Mouse (Mus musculus) CD4-positive, CD25-positive, alpha-beta regulatory T cell, adult 2 months (primary cell): ENCODE data around the gene Tcfl5.

ENCODE experiments used
- DNase-seq: peaks from one replicate; pipeline ENCODE4 v3.0.0-alpha.2; 2012; ENCODE audit warnings: low read depth, low spot score

The Tcfl5 gene

DNA sequence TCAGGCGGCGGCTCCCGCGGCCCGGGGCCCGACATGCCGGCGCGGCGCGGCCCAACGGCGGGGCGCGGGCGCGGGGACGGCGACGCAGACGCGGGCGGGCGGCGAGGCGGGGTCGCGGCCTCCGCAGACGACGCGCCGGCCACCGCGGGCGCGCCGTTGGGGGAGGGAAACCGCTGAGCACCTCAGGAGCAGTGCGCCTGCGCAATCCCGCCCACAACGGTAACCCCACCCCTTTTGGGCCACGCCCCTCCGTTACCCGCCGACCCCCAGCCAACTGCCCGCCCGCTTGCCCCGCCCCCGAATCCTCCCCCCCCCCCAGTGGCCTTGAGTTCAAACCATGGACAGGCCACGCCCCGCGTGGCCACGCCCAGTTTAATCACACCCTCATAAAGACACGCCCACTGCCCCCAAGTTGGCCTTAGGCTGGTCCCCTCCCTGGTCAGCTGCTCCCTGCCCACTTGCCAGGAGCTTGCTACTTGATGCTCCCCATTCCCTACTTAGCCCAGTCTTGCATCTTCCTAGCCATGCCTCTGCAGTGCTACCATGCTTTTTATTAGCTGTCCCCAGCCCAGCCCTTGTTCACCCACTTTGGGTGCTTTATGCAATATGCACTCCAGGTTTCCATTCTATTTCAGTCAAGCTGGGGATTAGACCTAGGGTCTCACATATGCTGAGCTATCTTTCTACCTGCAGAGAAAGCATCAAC is at the start of gene Tcfl5:
Gene Tcfl5 (minus strand): TSS at position 154 of the 706 bp plus-strand sequence.
- no peak for DNase-seq

DNA sequence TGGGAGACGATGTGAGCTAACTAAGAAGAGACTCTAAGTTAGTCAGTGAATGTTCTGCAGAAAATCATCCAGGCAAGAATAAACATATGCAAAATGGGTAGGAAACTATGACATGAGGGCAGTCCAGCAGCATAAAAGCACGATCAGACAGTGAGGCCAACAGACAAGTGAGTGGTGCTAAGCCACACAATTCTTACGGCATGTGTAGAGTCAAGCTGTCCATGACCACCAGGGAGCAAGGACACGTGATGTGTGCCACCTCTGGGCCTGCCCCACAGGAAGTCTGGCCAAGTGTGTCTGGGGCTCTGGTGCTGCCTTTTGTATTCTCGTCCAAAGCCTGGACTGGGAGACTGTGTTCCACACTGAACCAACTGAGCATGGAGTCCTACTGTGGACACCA is 47.3 kb upstream of the Tcfl5 start:
- no peak for DNase-seq

DNA sequence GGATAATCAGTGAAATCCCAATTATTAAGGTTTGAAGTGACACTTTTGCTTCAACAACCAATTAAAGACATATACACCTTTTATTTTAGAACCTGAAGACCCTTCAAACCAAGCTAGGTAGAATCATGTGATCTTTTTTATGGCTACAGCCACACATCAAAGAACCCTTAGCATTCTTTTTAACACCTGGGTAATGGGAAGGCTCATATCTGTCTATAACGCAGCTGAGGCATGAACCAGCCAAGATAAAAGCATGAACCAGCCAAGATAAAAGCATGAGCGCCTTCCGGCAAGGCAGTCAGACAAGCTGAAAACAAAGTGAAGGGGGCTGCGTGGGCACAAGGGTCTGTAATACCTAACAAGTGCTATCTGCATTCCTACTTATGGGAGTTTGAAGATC is 41.5 kb upstream of the Tcfl5 start:
- DNase-seq, result no peak

DNA sequence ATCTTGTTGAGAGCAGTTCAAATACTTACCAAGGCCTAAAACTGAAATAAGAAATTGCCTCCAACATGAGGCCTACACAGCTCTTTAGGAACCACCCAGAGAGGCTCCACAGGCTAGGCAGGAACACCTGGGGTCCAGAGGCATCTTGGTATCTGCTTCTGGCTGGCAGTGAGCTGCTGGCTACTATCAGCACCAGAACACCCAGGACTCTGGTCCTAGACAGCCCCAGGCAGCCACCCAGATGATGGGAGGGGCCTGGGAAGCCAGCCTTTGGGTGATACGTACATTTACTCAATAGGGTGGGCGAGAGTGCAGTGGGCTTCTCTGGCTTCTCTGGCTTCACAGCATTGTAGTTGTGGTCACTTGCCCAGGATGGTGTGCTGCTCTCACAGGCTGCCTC is 41.0 kb upstream of the Tcfl5 start:
- DNase-seq, result no peak

DNA sequence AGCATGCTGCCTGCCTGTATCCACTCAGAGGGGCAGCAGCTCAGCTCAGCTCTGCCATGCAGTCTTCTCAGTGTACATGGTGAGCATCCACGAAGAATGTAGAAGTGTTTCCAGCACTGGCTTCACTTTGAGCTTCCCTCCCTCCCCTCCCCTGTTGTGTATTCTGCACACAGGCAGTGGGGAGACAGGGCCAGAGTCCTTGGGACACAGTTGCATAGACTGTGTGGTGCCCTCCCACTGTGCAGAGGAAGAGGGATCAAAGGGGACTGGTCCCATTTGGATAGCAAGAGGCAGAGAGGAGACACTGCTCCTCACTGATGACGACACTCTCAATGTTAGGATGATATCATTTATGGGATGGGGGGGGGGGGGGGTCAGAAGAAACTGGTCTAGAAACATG is 38.7 kb upstream of the Tcfl5 start:
- no peak for DNase-seq

DNA sequence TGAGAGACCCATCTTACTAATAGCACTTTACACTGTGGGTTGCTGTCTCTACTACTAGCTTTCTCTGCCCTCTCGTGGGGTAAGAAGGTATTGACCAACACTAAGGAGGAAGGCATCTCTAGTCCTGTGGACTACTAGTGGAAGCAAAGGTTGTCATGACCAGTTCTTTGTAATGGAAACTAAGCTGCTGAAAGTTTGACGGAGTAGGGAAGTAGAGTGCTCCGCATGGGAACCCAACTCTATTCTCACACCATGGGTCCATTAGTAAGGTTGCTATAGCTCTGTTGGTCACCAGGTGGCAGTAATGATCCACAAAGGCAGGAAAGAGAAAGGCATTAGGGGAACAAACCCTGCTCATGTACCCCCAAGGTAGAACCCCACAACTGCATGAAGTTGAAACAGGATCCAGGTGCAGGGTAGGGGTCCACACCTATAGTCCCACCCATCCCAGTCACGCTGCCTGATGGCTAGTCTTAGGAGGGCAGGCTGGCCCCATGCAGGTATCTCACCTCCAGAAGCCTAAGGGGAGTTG is 36.2 kb upstream of the Tcfl5 start:
- peak; percentile 83 for DNase-seq

DNA sequence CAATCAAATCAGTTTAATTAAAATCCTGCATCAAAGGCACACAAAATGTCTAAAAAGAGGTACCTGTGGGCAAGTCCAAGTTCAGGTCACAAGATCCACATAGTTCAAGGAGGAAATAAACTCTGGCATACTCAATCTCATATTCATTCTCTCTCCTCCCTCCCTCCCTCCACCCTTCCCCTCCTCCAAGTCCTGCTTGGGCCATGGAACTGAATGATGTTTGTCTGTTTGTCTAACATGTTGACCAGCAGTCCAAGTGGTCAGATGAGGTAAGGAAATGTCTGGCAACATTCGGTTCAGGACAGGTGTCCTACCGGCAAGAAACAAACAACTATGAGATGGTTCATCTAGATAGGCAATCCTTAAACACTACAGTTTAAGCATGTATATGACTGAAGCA is 34.2 kb upstream of the Tcfl5 start:
- DNase-seq, result no peak

DNA sequence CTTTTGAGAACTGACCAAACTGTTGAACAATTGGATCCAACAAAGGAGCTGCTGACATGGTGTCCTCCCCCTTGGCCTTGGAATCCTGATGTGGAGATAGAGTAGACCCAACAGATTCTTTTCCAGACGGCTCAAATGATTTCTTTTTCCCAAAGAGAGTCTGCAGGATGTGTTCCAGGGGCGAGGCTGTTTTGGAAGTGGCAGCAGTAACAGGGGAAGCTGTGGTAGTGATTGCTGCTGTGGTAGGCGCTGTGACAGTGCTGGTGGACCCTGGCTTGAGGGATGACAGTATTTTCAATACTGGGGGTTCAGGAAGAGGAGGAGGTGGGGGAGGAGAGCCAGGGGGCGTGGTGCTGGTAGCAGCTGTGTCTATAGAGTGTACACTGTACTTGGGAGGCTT is 19.5 kb upstream of the Tcfl5 start:
- DNase-seq, result no peak

DNA sequence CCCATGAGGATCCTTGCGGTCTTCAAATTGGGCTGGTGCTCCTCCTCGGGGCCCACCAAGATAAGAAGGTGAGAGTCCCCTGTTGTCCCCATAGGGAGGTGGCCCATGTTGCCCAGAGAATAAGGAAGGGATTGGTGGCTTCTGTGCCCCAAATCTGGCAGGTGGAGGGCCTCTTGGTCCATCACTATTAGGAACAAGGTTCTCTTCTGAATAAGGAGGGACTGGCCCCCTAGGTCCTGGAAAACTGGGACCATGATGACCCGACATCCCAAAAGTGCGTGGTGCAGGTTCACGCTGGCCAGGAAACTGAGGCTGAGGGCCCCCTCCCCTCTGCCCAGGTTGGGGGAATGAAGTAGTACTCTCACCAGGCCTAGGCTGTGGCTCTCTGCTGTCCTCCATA is 18.0 kb upstream of the Tcfl5 start:
- no peak for DNase-seq

DNA sequence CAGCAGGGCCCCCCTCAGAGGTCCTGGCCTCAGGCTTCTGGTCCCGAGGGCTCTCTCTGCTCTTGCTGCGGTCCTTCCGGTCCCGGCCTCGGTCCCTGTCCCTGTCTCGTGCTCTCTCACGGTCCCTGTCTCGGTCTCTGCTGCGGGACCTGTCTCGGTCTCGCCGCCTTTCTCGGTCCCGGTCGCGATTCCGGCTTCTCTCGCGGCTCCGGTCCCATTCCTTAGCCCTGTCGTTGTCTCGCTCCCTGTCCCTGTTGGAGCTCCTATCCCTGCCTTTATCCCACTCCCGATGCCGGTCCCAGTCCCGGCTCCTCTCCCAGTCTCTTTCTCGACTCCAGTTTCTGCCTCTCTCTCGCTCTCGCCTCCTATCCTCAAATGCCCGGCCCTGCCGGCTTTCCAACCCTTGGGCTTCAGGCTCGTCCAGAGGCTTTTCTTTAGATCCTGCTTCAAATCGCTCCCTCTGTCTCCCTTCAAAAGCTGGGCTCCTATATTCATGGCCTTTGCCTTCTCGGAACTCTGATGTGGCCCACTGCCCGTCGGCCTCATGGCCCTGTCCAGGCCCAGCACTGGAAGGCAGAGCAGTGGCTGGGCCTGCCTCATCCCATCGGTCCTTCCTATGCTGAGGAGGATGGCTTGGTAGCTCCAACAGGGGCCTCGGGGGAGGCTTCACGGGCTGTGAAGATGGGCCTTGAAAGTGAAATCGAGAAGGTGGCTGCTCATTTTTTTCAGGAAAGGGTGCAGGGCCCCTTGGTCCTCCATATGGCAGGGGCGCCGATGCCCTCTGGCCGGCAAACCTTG is 17.0 kb upstream of the Tcfl5 start:
- DNase-seq, result no peak

DNA sequence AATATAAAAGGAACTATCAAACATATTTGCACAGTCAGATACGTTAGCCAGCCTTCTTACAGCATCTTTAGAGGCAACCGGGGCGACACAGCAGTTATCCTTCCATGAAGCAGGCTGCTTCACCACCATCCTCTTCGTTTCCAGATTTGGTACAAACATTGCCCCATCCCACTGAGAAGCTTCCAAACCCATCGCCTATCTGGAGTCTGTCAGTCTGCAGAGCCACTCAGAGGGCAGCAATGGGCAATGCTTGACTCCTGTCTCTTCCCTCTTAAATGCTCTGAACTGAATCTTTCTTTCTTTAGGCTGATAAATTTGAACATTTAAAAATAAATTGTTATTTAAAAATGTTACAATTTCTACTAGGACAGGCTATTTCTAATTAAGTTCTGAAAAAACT is 15.9 kb upstream of the Tcfl5 start:
- no peak for DNase-seq

DNA sequence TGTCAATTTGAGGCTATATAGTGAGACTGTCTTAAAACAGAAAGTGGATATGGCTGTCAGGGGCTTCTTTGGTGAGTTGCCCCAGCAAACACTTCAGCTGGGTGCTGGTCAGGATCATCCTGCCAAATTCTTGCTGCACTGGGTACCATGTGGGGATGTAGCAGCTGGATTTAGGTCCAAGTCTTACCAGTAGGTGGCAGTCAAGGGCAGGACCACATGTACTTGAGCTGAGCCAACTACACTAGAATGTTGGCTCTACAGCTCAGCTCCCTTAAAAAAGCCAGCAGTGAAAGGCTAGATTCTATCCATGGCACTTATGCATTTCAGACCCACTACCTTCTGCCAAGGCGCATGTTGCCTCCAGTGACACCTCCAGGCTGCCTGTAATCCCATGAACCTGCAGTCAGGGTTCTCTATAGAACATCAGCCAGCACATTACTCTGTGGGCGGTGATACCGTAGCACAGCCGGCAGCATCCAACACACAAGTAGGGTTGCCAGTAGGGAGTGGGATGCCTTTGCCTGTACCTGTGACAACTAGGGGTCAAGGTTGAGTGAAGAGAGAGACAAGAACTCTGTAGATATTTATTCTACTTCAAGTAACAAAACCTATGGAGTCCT is 15.0 kb upstream of the Tcfl5 start:
- peak; percentile 89 for DNase-seq

DNA sequence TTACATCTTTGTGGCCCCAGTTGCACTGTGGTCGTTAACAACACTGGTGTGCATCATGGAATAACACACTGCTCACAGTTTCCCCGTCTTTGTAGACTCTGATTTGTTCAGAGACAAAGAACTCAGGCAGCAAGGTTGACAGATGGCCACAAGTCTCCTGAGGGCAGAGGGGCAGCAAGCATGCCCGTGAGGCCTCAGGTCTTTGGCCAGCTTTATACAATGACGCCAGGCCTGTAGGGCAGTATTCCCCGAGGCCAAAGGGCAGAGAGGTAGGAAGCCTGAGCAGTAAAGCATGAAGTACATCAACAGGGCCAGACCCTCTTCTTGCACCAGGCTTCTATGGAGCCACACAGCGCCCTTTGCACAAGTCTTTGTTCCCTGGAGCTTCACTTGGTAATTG is 12.6 kb upstream of the Tcfl5 start:
- no peak for DNase-seq

DNA sequence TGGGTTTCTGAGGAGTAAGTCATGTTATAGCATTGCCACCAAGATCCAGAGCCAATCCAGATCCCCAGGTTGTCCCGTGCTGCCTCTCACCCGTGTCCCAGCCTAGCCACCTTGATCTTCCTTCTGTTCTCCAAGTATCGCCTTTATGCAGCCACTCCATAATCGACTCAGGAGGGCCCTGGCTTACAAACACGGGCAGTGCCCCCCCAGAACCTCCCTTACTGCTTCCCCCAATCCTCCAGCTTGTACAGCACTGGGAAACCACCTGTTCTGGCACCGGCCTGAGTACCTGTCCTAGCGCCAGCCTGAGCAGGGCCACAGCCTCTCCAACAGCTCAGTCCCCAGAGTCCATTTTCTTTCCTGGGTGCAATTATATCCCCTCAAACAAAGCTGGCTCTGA is 12.2 kb upstream of the Tcfl5 start:
- DNase-seq, result no peak

DNA sequence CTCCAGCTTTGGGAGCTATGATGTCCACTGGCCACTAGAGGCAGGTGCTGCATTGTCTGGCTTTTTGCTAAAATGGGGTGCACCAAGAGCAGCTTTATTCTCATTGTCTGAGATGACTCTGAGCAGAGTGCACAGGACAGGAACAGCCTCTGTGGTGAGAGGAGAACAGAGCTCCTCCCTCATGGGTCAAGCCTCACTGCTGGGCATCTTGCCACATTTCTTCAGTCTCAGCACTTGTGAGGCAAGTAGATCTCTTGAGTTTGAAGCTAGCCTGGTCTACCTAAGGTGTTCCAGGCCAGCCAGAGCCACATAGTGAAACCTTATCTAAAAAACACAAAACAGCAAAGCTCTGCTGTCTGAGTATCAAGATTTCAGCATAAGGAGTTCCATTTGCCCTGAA is 4.3 kb upstream of the Tcfl5 start:
- no peak for DNase-seq

DNA sequence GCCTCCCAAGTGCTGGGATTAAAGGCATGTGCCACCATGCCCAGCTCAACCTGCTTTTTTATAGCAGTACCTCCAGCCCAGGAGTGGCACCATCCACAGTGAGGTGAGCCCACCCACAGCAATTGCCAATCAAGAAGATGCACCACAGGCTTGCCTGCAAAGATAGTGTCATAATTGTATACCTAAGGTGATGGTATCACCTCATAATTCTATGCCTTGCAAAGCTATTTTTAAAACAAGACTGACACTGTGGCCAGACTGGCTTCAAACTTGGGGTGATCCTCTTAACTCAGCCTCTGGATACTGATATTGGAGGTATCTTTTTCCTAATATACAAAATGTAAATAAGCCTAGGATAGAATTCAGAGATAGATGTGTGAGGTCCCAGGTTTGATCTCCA is 1.1 kb upstream of the Tcfl5 start:
- DNase-seq, result no peak

DNA sequence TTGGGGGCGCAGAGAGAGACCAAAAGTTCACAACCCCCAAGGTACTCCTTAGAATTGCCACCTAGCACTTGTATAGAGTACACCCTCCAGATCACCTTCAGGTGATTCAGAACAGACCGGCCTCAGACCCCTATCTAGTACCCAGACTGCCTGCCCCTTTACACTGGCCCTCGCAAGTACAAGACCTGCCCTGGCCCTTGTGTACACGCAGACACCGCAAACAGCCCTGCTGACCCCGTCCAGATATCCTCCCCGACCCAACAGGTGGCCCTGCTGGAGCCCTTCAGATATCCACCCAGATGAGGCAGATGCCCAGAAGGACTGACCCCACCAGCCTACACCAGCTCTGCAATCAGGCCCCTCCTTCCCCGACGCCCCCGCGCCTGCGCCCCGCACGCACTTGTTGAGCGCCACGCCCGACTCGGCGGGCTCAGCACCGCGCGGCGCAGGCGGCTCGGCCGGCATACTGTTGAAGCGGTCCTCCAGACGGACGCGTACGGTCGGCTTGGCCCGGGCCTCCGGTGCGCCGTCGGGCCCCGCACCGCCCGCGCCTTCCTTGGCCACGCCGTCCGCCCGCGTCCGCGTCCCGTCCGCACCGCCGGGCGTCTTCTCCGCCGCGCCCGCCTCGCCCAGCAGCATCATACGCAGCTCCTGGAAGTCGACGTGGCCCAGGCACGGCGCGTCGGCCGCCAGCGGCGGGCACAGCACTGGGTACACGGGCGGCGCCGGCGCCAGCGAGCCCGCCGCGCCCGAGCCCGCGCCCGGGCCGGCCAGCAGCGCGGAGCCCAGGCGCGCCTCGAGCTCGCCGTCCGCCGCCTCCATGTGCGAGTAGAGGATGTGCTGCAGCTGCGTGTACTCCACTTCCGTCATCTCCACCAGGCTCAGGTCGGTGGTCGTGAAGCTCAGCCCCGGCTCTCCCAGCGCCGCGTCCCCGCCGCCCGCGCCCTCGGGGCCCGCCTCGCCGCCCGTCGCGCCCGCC is 643 bp downstream of the Tcfl5 start:
- DNase-seq, result no peak

DNA sequence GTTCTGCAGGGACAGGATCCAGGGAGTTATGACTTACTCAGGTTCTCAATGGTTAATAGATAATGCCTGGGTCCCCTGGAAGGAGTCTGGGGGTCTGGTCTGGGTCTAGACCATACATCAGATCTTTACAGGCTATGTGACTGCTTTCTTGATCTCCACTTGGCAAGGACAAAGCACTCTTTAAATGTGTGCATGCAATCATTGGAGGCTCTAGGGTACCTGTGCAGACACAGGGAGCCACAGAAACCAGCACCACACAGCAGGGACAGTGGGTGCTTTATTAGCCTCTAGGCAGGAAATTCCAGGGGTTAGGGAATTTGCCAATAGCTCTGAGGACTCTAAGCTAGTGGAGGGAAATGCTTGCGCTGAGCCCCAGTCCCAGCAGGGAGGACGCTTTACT is 30.6 kb downstream of the Tcfl5 start:
- DNase-seq, result no peak

DNA sequence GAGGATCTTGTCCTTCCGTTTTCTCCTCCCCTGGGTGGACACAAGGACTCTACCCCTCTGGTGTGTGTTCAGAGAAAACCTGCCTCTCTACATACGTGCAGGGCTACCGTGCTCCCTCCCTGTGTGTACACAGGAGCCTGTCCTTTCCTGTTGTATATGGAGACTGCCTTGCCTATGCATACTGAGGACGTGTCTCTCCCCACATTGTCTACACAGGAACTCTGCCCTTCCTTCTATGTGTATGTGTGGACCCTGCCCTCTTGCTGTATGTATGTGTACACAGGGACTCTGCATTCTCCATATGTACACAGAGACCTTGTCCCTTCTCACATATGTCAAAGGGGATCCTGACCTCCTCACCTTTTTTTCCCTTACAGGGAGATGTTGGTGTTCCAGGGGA is 32.2 kb downstream of the Tcfl5 start:
- no peak for DNase-seq

DNA sequence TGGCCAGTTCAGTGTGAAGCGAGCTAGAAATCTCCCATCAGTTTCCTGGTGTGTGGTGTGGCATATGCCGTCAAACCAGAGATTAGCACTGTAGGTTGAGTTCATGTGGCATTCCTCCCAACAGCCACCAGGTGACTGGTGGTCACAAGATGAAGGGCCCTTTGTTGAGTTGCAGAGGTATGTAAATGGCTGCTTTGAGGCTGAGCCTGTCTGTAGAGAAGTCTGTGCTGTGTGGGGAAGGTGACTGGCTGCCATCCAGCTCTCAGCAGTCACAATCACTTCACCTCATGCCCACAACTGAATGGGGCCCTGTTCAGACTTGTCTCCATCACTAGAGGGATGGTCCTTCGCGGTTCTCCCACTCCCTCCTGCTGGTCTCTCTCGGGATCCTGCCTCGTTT is 37.7 kb downstream of the Tcfl5 start:
- DNase-seq, result no peak

DNA sequence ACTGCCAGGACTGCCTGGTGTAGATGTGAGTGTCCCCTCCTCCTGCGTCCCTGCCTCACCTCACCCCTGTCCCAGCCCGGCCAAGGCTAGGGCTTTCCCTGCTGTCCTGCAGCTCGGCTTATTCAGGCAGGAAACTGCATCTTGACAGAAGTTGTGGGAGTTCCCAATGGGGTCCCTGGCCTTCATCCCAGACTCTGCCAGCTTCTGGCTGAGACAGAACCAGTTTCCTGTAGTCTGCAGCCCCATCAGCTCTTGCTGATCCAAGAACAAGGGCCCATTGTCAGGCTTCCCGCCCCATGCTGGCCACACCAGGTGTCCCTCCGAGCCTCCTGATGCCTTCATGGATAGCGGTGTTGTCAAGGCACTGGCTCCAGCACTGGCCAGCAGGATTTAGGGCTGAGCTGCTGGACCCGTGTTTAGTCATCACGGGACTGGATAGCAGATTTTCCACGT is 41.9 kb downstream of the Tcfl5 start:
- DNase-seq, result no peak
